Mouse (Mus musculus) hindbrain, embryonic 15.5 days (tissue): ENCODE measurements around the gene Zfp866. TPM values are rescaled to one million over a fixed set of nuclear protein-coding genes. Genes with fewer than 3 reads are reported as not detected.
A peak's percentile ranks its signal among the peaks of the same experiment; 100 is the strongest.

Experiments used
- ATAC-seq: fragments of 200-750 bp; cut with Nextera tagmentation; 2 replicates; pipeline ENCODE4 v1.8.0; 2017; ENCODE audit warnings: low read depth, moderate number of reproducible peaks, moderate TSS enrichment; ENCODE audit not compliant: low FRiP score
- H3K27ac ChIP-seq: fragments of 300-500 bp; sonication (generic); replicated peaks from 2 replicates; pipeline ENCODE4 v1.5.1; 2015; ENCODE audit warnings: mild to moderate bottlenecking, inconsistent platforms
- H3K27me3 ChIP-seq: fragments of 300-500 bp; sonication (generic); 2 replicates; pipeline ENCODE4 v1.6.1; 2015; ENCODE audit warnings: control low read depth, inconsistent platforms
- H3K36me3 ChIP-seq: fragments of 300-500 bp; sonication (generic); 2 replicates; pipeline ENCODE4 v1.6.1; 2015; ENCODE audit warnings: control low read depth, inconsistent platforms
- H3K4me1 ChIP-seq: fragments of 300-500 bp; sonication (generic); replicated peaks from 2 replicates; pipeline ENCODE4 v1.6.1; 2015; ENCODE audit warnings: control low read depth, inconsistent platforms
- H3K4me2 ChIP-seq: fragments of 300-500 bp; sonication (generic); 2 replicates; pipeline ENCODE4 v1.6.1; 2015; ENCODE audit warnings: moderate library complexity, mild to moderate bottlenecking, inconsistent platforms
- H3K4me3 ChIP-seq: fragments of 300-500 bp; sonication (generic); 2 replicates; pipeline ENCODE4 v1.5.1; 2015; ENCODE audit warnings: mild to moderate bottlenecking, inconsistent platforms
- H3K9ac ChIP-seq: fragments of 300-500 bp; sonication (generic); 2 replicates; pipeline ENCODE4 v1.6.1; 2015; ENCODE audit warnings: inconsistent platforms
- H3K9me3 ChIP-seq: fragments of 300-500 bp; sonication (generic); 2 replicates; pipeline ENCODE4 v1.6.1; 2016; ENCODE audit warnings: control low read depth, inconsistent platforms
- WGBS: fragments of 180-500 bp; shearing (Covaris S2); methylation state at CpG from one replicate; pipeline ENCODE4 v1.1.7; 2015; 5-methylcytosine and 5-hydroxymethylcytosine counted together
- polyA plus RNA-seq: library from polyadenylated mRNA; unstranded; fragments of >200 nt; fragmentation: Nextera tagmentation; extraction: Ambion mirVana; gene quantifications from 2 replicates; pipeline ENCODE4 v1.2.1, GENCODE M21; 2015

Zfp866 gene
- 37.7 and 38.9 TPM in 2 replicates for polyA plus RNA-seq

- Histone ChIP-seq H3K9ac (peak within 1 kb of the TSS; percentile 92), H3K9me3 (no peaks in the 10 kb centered on the region), H3K4me3 (peak within 1 kb of the TSS; percentile 99), H3K4me1 (peaks cover 23% of the 10 kb centered on the region), H3K36me3 (peaks cover 20% of the 10 kb centered on the region), H3K27ac (peak within 1 kb of the TSS; percentile 78), H3K4me2 (peak within 1 kb of the TSS; percentile 82), H3K27me3 (no peaks in the 10 kb centered on the region)
- WGBS: under 1% methylated on average over 33 of the region's 38 CpGs
- ATAC-seq: peak; percentile 95
Measured at GRCm38 (mm10) chr8:69790773-69791367, at the start of gene Zfp866, which contains the start of gene Atp13a1. Zfp866 (minus strand) TSS chr8:69791178. Atp13a1 (plus strand) TSS chr8:69791163.

DNA sequence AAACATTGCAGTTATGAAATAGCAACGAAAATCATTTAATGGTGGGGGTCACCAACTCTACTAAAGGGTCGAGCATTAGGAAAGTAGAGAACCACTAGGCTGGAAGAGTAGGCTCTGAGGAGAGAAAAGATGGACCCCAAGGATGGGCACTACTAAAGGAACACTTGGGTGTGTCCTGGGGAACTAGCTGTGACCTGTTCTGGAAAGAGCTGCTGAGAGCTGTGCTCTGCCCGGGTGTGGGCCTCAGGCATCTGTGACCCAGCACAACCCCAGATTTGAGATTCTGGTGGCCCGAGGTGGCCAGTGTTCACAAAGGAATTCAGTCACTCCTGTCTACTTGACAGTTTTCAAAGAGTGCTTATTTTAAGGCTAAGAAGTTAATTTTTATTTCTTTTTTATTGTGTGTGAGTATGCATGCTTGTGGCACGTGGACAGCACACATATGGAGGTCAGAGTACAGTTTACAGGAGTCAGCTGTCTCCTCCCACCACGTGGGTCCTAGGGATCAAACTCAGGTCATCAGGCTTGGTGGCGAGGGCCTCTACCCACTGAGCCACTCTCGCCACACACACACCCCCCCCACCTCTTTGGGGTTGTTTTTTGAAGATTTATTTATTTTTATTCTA lies 46.2 kb upstream of the Zfp866 start:
- Histone ChIP-seq H3K9ac (no peak overlapping the region), H3K27me3 (no peaks in the 10 kb centered on the region), H3K4me3 (no peak overlapping the region), H3K4me1 (peaks cover 20% of the 10 kb centered on the region), H3K9me3 (no peaks in the 10 kb centered on the region), H3K36me3 (no peaks in the 10 kb centered on the region), H3K27ac (no peak overlapping the region), H3K4me2 (no peak overlapping the region)
- ATAC-seq: no peak
- WGBS: 83% methylated on average over 8 of the region's 8 CpGs

DNA sequence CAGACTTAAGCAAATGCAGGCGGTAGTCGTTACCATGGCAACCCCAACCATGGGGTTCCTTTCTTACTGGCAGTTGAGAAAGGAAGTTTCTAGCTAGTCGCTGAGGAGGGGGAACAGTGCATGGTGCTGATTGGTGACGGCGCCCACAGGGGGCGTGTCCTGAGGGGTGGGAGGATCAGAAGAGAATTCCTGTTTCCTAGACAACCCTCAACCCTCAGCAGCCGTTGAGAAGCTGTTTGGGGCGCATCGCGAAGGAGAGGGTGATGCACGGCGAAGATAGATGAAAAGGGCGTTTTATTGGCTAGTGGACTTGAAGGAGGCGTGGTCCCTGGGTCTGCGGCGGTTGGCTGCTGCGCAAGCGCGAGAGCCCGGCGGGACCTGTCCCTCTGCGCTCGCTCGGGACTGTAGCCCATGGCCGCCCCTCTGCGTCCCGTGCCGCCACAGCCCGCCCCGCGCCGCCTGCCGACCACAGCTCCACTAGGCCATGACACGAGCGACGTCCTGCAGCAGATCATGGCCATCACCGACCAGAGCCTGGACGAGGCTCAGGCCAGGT lies 41.4 kb upstream of the Zfp866 start, which contains the start of gene Pbx4:
TSS of gene Pbx4 (plus strand) at position 194 of the 556 bp plus-strand sequence.
- Histone ChIP-seq H3K9ac (peak within 1 kb of the TSS; percentile 87), H3K27ac (peak within 1 kb of the TSS; percentile 92), H3K4me2 (peak within 1 kb of the TSS; percentile 92), H3K9me3 (no peaks in the 10 kb centered on the region), H3K4me3 (peak within 1 kb of the TSS; percentile 90), H3K27me3 (no peaks in the 10 kb centered on the region), H3K36me3 (peaks cover 13% of the 10 kb centered on the region; the same call in 1 of the 2 replicates), H3K4me1 (peaks cover 26% of the 10 kb centered on the region)
- under 1% methylated on average over 38 of the region's 38 CpGs for WGBS
- peak; percentile 99 for ATAC-seq

- H3K4me1 ChIP-seq: peaks cover 33% of the 10 kb centered on the region
- H3K9ac ChIP-seq: no peak overlapping the region
- H3K36me3 ChIP-seq: peaks cover 20% of the 10 kb centered on the region; the same call in 1 of the 2 replicates
- H3K4me2 ChIP-seq: no peak overlapping the region
- WGBS: 95% methylated on average over 12 of the region's 12 CpGs
- ATAC-seq: no peak
- no peaks in the 10 kb centered on the region for H3K9me3 ChIP-seq
- no peak overlapping the region for H3K27ac ChIP-seq
- no peaks in the 10 kb centered on the region for H3K27me3 ChIP-seq
- no peak overlapping the region for H3K4me3 ChIP-seq
Measured at GRCm38 (mm10) chr8:69826371-69826770, 35.4 kb upstream of the Zfp866 start.

DNA sequence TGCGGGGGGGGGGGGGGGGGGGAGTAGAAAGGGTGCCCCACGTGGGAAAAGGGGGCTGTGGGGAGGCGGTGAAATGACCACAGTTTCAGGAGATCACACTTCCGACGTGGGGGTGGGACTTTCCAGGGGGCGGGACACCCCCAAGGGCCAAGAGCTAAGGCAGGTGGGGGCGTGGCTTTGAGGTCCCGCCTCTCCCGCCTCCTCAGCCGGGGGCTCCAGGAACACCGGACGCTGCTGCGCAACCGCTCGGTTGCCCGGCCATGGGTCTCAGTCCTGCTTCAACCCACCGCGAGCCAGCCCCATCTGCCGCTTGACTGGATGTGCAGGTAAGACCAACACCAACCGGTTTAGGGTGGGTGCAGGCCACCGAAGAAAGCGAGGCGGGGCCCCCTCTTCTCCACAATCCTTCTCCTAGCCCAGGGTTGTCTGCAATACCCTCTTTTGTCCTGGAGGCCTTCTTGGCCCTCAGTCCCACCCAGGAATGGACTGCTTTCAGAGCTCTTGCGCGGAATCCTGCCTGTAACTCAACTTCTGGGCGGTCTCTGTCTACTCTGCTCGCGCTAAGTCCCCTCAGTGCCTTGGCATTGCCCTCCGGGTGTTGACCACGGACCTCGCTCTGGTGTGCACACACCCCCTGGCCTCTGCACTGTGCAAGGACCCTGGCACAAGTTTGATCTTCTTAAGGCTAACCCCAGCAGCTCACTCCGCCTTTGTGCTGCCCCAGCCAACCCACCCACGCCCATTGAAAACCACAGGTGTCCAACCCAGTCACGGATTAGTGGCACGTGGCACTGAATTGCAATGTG lies 31.6 kb upstream of the Zfp866 start, which contains the start of gene Lpar2:
TSS of gene Lpar2 (plus strand) at position 44 of the 806 bp plus-strand sequence.
- ATAC-seq: peak; percentile 82
- Histone ChIP-seq H3K9ac (peak within 1 kb of the TSS; percentile 54), H3K9me3 (no peaks in the 10 kb centered on the region), H3K4me3 (peak within 1 kb of the TSS; percentile 48), H3K4me2 (peak within 1 kb of the TSS; percentile 64), H3K27me3 (no peaks in the 10 kb centered on the region), H3K27ac (peak within 1 kb of the TSS; percentile 82), H3K4me1 (peaks cover 33% of the 10 kb centered on the region), H3K36me3 (peaks cover 22% of the 10 kb centered on the region)
- WGBS: under 1% methylated on average over 29 of the region's 35 CpGs

DNA sequence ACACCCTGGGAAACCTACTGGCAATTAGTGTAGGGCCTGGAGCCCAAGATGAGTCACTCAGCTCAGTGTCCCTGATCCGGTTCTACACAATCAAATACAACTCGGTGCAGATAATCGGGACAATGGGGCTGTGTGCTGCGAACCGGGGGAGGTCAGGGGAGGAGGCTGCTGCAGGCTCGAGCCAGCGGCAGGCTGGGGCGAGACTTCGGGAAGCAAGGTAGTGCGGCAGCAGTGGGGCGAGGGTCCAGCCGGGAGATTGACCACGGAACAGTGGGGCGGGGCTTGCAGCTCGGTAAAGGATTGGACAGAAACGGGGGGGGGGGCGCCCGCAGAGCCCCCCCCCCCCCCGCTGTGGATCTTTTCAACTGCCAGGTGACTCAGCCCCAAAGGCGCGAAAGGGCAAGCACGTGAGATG lies 31.0 kb upstream of the Zfp866 start:
- Histone ChIP-seq H3K9me3 (no peaks in the 10 kb centered on the region), H3K4me1 (peaks cover 33% of the 10 kb centered on the region), H3K36me3 (peaks cover 25% of the 10 kb centered on the region), H3K27ac (peak overlapping the region; percentile 82), H3K27me3 (no peaks in the 10 kb centered on the region), H3K4me3 (peak overlapping the region; percentile 48), H3K4me2 (peak overlapping the region; percentile 64), H3K9ac (peak overlapping the region; percentile 54)
- ATAC-seq: peak; percentile 71
- under 1% methylated on average over 15 of the region's 22 CpGs for WGBS

- whole genome bisulfite sequencing: 76% methylated on average over 9 of the region's 9 CpGs
- Histone ChIP-seq H3K9me3 (no peaks in the 10 kb centered on the region), H3K4me3 (no peak overlapping the region), H3K4me2 (no peak overlapping the region), H3K27ac (no peak overlapping the region), H3K9ac (no peak overlapping the region), H3K27me3 (no peaks in the 10 kb centered on the region), H3K4me1 (peaks cover 28% of the 10 kb centered on the region), H3K36me3 (peaks cover 31% of the 10 kb centered on the region)
- ATAC-seq: no peak
Measured at GRCm38 (mm10) chr8:69820466-69820865, 29.5 kb upstream of the Zfp866 start.

DNA sequence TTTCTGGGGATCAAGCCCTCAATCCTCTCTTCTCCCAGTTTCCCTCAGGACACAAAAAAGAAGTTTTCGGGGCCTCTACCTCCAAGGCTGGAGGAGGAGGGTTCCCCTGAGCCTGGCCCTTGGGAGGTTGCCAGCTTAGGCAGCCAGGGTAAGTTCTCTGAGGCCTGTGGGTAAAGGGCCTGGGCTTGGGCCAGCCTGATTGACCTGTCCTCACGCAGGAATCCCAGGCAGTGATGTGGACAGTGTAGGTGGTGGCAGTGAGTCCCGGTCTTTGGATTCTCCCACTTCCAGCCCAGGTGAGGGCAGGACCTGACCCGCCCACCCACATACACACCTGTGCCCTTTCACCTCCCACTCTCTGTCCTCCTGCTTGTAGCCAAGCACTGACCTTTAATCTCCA lies 24.4 kb upstream of the Zfp866 start:
- Histone ChIP-seq H3K27me3 (no peaks in the 10 kb centered on the region), H3K9ac (no peak overlapping the region), H3K36me3 (peaks cover 66% of the 10 kb centered on the region), H3K4me1 (no peaks in the 10 kb centered on the region), H3K9me3 (no peaks in the 10 kb centered on the region), H3K27ac (no peak overlapping the region), H3K4me2 (no peak overlapping the region), H3K4me3 (no peak overlapping the region)
- 95% methylated on average over 4 of the region's 4 CpGs for WGBS
- no peak for ATAC-seq

GRCm38 (mm10) chr8:69814881-69815280 lies 23.9 kb upstream of the Zfp866 start:
- peaks cover 66% of the 10 kb centered on the region for H3K36me3 ChIP-seq
- no peak for ATAC-seq
- no peaks in the 10 kb centered on the region for H3K9me3 ChIP-seq
- peaks cover 4% of the 10 kb centered on the region for H3K4me1 ChIP-seq
- H3K27me3 ChIP-seq: no peaks in the 10 kb centered on the region
- no peak overlapping the region for H3K9ac ChIP-seq
- H3K27ac ChIP-seq: no peak overlapping the region
- 90% methylated on average over 2 of the region's 2 CpGs for WGBS
- H3K4me2 ChIP-seq: no peak overlapping the region
- no peak overlapping the region for H3K4me3 ChIP-seq

DNA sequence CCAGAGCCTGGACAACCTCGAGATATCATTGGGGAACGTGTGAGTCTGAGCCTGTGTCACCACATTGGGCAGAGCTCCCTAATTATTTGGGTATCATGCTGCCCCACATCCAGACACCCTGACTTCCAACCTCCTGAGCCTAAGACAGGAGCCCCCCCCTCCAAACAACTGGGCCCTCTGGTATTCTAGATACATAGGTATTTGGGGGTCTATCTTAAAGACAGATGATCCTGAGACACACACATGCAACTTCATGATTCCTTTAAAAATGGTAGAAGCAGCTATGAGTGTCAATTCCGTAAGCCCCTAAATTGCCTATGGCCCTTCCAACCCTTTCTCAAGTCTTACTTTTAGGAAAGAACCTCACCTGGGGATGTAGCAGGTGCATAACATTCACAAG lies 18.8 kb upstream of the Zfp866 start:
- 0 out of 2 replicates have a peak overlapping the region, but pooled peaks have one; percentile 30 for H3K27ac ChIP-seq
- 59% methylated on average over 3 of the region's 3 CpGs for WGBS
- H3K9me3 ChIP-seq: no peaks in the 10 kb centered on the region
- H3K36me3 ChIP-seq: peaks cover 65% of the 10 kb centered on the region
- H3K4me1 ChIP-seq: peaks cover 16% of the 10 kb centered on the region
- no peak for ATAC-seq
- peak overlapping the region; percentile 55 for H3K4me3 ChIP-seq
- H3K27me3 ChIP-seq: no peaks in the 10 kb centered on the region
- H3K9ac ChIP-seq: no peak overlapping the region; the same call in 1 of the 2 replicates
- peak overlapping the region; percentile 74 for H3K4me2 ChIP-seq

GRCm38 (mm10) chr8:69808864-69809403 lies 18.0 kb upstream of the Zfp866 start:
- peak; percentile 71 for ATAC-seq
- H3K9me3 ChIP-seq: no peaks in the 10 kb centered on the region
- 2% methylated on average over 23 of the region's 23 CpGs for WGBS
- peaks cover 63% of the 10 kb centered on the region for H3K36me3 ChIP-seq
- H3K27ac ChIP-seq: peak overlapping the region; percentile 70
- peak overlapping the region; percentile 55 for H3K4me3 ChIP-seq
- peaks cover 16% of the 10 kb centered on the region for H3K4me1 ChIP-seq
- peak overlapping the region; percentile 74 for H3K9ac ChIP-seq
- peak overlapping the region; percentile 74 for H3K4me2 ChIP-seq
- no peaks in the 10 kb centered on the region for H3K27me3 ChIP-seq
